Mouse (Mus musculus): ENCODE results near the gene Ube2o. TPM values are rescaled to one million over a fixed set of nuclear protein-coding genes. Genes with fewer than 3 reads are reported as not detected.

The Ube2o gene
- polyA plus RNA-seq, 1 experiment, result 23.1 TPM

DNA sequence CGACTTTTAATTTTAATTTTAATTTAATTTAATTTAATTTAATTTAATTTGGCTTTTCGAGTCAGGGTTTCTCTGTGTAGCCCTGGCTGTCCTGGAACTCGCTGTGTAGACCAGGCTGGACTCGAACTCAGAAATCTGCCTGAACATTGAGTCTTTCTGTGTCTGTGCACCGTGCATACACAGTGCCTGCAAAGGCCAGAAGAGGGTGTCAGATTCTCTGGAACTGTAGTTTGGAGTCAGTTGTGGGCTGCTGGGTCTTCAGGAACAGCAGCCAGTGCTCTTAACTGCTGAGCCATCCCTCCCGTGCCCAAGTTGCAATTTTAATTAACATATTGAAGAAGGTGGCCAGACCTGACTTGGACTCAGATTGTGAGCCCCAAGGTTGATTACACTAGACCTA, 89.9 kb downstream of the Ube2o start:
- Histone ChIP-seq H3K79me2 (ENCODE audit: control insufficient read depth, insufficient read depth) (peaks cover 38% of the 10 kb centered on the region), H3K79me3 (ENCODE audit: low read depth) (peaks cover 19% of the 10 kb centered on the region), H3K4me3 (ENCODE audit: insufficient read depth, poor library complexity, severe bottlenecking) (no peak overlapping the region), H3K27me3 (ENCODE audit: control insufficient read depth, insufficient read depth, insufficient read length) (no peaks in the 10 kb centered on the region), H3K36me3 (ENCODE audit: control insufficient read depth, insufficient read depth) (peaks cover 11% of the 10 kb centered on the region), H3ac (ENCODE audit: control insufficient read depth, insufficient read length, low read depth) (no peak overlapping the region)
- TF ChIP-seq USF1 (IDR thresholded peaks at IDR 0.05; ENCODE audit: low read depth), result no peak
- TF ChIP-seq CTCF (IDR thresholded peaks at IDR 0.05; ENCODE audit: control insufficient read depth, insufficient read depth, insufficient read length), result no peak
- no peak for TF ChIP-seq MYOD1 (IDR thresholded peaks at IDR 0.05; ENCODE audit: control insufficient read depth, insufficient read length, low read depth)
- no peak for TF ChIP-seq CEBPB (IDR thresholded peaks at IDR 0.05; ENCODE audit: low read depth)
- no peak for TF ChIP-seq MYOG (IDR thresholded peaks at IDR 0.05; ENCODE audit: control insufficient read depth, extremely low read depth, insufficient read length)
- no peak for TF ChIP-seq MAX (IDR thresholded peaks at IDR 0.05)
- no peak for TF ChIP-seq FOSL1 (IDR thresholded peaks at IDR 0.05; ENCODE audit: insufficient read depth, low read length, poor library complexity, severe bottlenecking)

DNA sequence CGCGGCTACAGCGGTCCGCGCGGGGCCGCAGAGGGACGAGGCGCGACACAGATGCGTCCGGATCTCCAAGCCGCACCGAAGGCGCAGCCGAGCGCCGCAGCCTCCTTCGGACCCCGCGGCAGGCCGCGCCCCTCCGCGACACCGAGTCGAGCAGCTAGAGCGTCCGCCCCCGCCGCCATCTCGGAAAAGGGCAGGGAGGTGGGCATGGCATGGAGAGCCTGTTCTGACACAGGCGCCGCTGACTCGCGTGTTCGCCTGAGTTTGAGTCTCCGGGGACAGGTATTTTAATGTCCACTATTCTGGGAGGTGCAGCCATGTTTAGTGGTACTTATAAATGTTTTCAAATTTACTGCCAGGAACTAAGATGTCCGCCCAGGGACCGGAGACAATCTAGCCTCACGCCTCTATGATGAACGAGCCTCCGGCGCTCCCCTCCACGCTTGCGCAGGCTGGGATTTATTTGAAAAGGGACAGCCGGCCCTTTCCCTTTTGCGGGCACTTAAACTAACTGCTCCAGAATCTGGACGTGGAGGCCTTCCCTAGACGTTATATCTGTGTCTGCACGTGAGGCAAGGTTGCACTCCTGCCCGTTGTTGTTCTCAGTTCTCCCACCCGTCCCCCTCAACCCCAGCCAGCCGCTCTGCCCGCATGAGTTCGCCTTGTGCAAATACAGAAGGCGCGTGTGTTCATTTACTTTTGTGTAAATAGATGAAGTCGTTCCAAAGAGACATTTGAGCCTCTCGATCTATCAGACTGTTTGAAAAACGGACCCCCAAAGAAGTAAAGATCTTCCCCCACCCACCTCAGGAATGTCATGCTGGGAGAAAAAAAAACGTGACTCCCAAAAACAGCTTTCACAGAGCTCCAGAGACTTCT, 90.8 kb downstream of the Ube2o start:
- TF ChIP-seq CEBPB (IDR thresholded peaks at IDR 0.05; ENCODE audit: low read depth), result no peak
- peak; percentile 11 for TF ChIP-seq MAX (IDR thresholded peaks at IDR 0.05)
- Histone ChIP-seq H3K36me3 (ENCODE audit: control insufficient read depth, insufficient read depth) (peaks cover 18% of the 10 kb centered on the region), H3K27me3 (ENCODE audit: control insufficient read depth, insufficient read depth, insufficient read length) (no peaks in the 10 kb centered on the region), H3K79me3 (ENCODE audit: low read depth) (peaks cover 19% of the 10 kb centered on the region), H3K4me3 (ENCODE audit: insufficient read depth, poor library complexity, severe bottlenecking) (peak overlapping the region; percentile 80), H3ac (ENCODE audit: control insufficient read depth, insufficient read length, low read depth) (peak overlapping the region; percentile 94), H3K79me2 (ENCODE audit: control insufficient read depth, insufficient read depth) (peaks cover 41% of the 10 kb centered on the region)

DNA sequence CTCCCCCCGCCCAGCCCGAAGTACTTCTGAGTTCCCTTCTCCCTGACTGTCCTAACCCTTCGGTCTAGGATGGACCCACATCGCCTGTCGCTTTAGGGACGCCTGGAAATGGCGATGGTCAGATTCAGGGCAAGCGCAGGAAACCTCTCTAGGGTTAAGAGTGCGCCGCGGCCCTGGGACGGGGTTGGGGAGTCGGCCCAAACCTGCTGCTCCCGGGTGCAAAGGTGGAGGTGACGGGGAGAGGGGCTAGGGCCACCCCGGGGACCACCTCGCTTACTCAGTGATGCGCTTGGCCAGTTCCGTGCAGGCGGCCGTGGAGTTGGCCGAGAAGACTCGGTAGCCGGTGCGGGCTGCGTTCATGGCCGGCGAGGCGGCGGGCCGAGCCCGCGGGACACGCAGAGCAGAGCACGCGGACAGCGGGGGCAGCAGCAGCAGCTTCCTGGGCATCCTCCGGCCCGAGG, 91.4 kb downstream of the Ube2o start:
- H3K36me3 ChIP-seq (ENCODE audit: control insufficient read depth, insufficient read depth), result peaks cover 24% of the 10 kb centered on the region
- peaks cover 41% of the 10 kb centered on the region for H3K79me2 ChIP-seq (ENCODE audit: control insufficient read depth, insufficient read depth)
- peaks cover 19% of the 10 kb centered on the region for H3K79me3 ChIP-seq (ENCODE audit: low read depth)
- TF ChIP-seq USF1 (IDR thresholded peaks at IDR 0.05; ENCODE audit: low read depth) (no peak), CTCF (IDR thresholded peaks at IDR 0.05; ENCODE audit: control insufficient read depth, insufficient read depth, insufficient read length) (peak; percentile 1)
- peak overlapping the region; percentile 94 for H3ac ChIP-seq (ENCODE audit: control insufficient read depth, insufficient read length, low read depth)
- peak overlapping the region; percentile 80 for H3K4me3 ChIP-seq (ENCODE audit: insufficient read depth, poor library complexity, severe bottlenecking)
- H3K27me3 ChIP-seq (ENCODE audit: control insufficient read depth, insufficient read depth, insufficient read length), result no peaks in the 10 kb centered on the region

DNA sequence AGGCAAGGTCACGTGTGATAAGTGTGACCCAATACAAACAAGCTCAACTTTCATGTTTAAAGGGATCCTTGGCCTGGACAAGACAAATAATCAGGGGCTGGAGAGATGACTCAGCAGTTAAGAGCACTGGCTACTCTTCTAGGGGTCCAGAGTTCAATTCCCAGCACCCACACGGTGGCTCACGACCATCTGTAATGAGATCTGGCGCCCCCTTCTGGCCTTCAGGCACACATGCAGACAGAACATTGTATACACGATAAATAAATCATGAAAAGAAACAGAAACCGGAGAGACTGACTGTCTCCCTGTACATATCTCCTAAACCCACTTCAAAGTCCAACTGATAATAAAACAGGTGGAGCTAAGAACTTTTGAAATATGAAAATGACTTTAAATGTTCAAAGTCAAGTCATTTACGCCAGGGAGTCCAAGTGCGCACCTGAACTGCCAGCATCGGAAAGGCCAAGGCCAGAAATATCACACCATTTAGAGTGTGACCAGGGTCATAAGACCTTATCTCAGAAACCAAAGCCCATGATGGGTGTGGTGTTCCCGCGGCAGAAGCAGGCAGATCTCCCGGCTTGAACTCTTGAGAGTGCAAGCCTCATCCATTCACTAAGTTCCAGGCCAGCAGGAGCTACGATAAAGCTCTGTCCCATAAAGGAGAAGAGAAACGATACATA, 92.4 kb downstream of the Ube2o start:
- Histone ChIP-seq H3K27me3 (ENCODE audit: control insufficient read depth, insufficient read depth, insufficient read length) (no peaks in the 10 kb centered on the region), H3K4me3 (ENCODE audit: insufficient read depth, poor library complexity, severe bottlenecking) (peak overlapping the region; percentile 80), H3K79me3 (ENCODE audit: low read depth) (peaks cover 19% of the 10 kb centered on the region), H3ac (ENCODE audit: control insufficient read depth, insufficient read length, low read depth) (peak overlapping the region; percentile 44), H3K36me3 (ENCODE audit: control insufficient read depth, insufficient read depth) (peaks cover 32% of the 10 kb centered on the region), H3K79me2 (ENCODE audit: control insufficient read depth, insufficient read depth) (peaks cover 41% of the 10 kb centered on the region)
- TF ChIP-seq USF1 (IDR thresholded peaks at IDR 0.05; ENCODE audit: low read depth) (no peak), CTCF (IDR thresholded peaks at IDR 0.05; ENCODE audit: control insufficient read depth, insufficient read depth, insufficient read length) (no peak), MYOG (IDR thresholded peaks at IDR 0.05; ENCODE audit: control insufficient read depth, extremely low read depth, insufficient read length) (no peak), FOSL1 (IDR thresholded peaks at IDR 0.05; ENCODE audit: insufficient read depth, low read length, poor library complexity, severe bottlenecking) (no peak), CEBPB (IDR thresholded peaks at IDR 0.05; ENCODE audit: low read depth) (no peak), MYOD1 (IDR thresholded peaks at IDR 0.05; ENCODE audit: control insufficient read depth, insufficient read length, low read depth) (no peak), MAX (IDR thresholded peaks at IDR 0.05) (no peak)

DNA sequence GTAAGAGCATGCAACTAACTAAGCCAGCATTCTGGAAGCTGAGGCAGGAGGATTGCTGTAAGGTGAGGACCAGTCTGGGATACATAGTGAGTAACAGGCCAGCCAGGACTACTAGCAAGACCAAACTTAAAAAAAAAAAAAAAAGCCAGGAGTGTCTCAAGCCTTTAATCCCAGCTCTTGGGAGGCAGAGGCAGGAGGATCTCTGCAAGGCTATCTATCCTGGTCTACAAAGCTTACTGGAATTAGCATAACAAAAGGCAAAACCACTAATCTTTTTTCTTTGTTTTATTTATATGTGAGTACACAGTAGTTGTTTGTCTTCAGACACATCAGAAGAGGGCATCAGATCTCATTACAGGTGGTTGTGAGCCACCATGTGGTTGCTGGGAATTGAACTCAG, 93.0 kb downstream of the Ube2o start:
- peaks cover 38% of the 10 kb centered on the region for H3K36me3 ChIP-seq (ENCODE audit: control insufficient read depth, insufficient read depth)

More for the DNA sequence above, 93.0 kb downstream of the Ube2o start:
- TF ChIP-seq MYOD1 (IDR thresholded peaks at IDR 0.05; ENCODE audit: control insufficient read depth, insufficient read length, low read depth), result no peak
- no peak for TF ChIP-seq FOSL1 (IDR thresholded peaks at IDR 0.05; ENCODE audit: insufficient read depth, low read length, poor library complexity, severe bottlenecking)
- TF ChIP-seq CEBPB (IDR thresholded peaks at IDR 0.05; ENCODE audit: low read depth), result no peak
- TF ChIP-seq USF1 (IDR thresholded peaks at IDR 0.05; ENCODE audit: low read depth), result no peak
- TF ChIP-seq MYOG (IDR thresholded peaks at IDR 0.05; ENCODE audit: control insufficient read depth, extremely low read depth, insufficient read length), result no peak
- TF ChIP-seq CTCF (IDR thresholded peaks at IDR 0.05; ENCODE audit: control insufficient read depth, insufficient read depth, insufficient read length), result no peak
- TF ChIP-seq MAX (IDR thresholded peaks at IDR 0.05), result no peak
- no peak overlapping the region for H3ac ChIP-seq (ENCODE audit: control insufficient read depth, insufficient read length, low read depth)
- peaks cover 45% of the 10 kb centered on the region for H3K79me2 ChIP-seq (ENCODE audit: control insufficient read depth, insufficient read depth)
- no peaks in the 10 kb centered on the region for H3K27me3 ChIP-seq (ENCODE audit: control insufficient read depth, insufficient read depth, insufficient read length)
- H3K79me3 ChIP-seq (ENCODE audit: low read depth), result peaks cover 23% of the 10 kb centered on the region
- H3K4me3 ChIP-seq (ENCODE audit: insufficient read depth, poor library complexity, severe bottlenecking), result no peak overlapping the region

Other genes starting within 250 kb of the Ube2o start
- 0.14 TPM for gene Foxj1, start 246.0 kb downstream of the Ube2o start, polyA plus RNA-seq (2012; fragmentation: generic; extraction: Trizol)
- 13.2 TPM for gene Rnf157, start 168.4 kb downstream of the Ube2o start, polyA plus RNA-seq (2012; fragmentation: generic; extraction: Trizol)
- 126 TPM for gene Ubald2, start 147.4 kb downstream of the Ube2o start, polyA plus RNA-seq (2012; fragmentation: generic; extraction: Trizol)
- 0.04 TPM for gene Qrich2, start 115.2 kb downstream of the Ube2o start, polyA plus RNA-seq (2012; fragmentation: generic; extraction: Trizol)
- gene Prpsap1, start 87.2 kb downstream of the Ube2o start, polyA plus RNA-seq (2012; fragmentation: generic; extraction: Trizol), result 81.0 TPM
- gene Sphk1, start 50.5 kb downstream of the Ube2o start, polyA plus RNA-seq (2012; fragmentation: generic; extraction: Trizol), result 11.3 TPM
- gene Aanat, start 5.0 kb upstream of the Ube2o start, polyA plus RNA-seq (2012; fragmentation: generic; extraction: Trizol), result not detected
- 1.9 TPM for gene Rhbdf2, start 45.6 kb upstream of the Ube2o start, polyA plus RNA-seq (2012; fragmentation: generic; extraction: Trizol)
- 1.2 TPM for gene Prcd, start 72.1 kb upstream of the Ube2o start, polyA plus RNA-seq (2012; fragmentation: generic; extraction: Trizol)
- gene Cygb, start 72.9 kb upstream of the Ube2o start, polyA plus RNA-seq (2012; fragmentation: generic; extraction: Trizol), result 0.95 TPM
- gene St6galnac1, start 194.1 kb upstream of the Ube2o start, polyA plus RNA-seq (2012; fragmentation: generic; extraction: Trizol), result not detected
- gene Mxra7, start 246.6 kb upstream of the Ube2o start, polyA plus RNA-seq (2012; fragmentation: generic; extraction: Trizol), result 70.2 TPM